Mouse (Mus musculus) hindbrain, embryonic 13.5 days (tissue): ENCODE results near the gene Sgpl1. TPM values are rescaled to one million over a fixed set of nuclear protein-coding genes. Genes with fewer than 3 reads are reported as not detected.

ENCODE experiments used
- ATAC-seq: fragments of 200-750 bp; cut with Nextera tagmentation; 2 replicates; pipeline ENCODE4 v1.8.0; 2017; ENCODE audit warnings: moderate TSS enrichment; ENCODE audit not compliant: low FRiP score
- H3K27ac ChIP-seq: fragments of 300-500 bp; sonication (generic); 2 replicates; pipeline ENCODE4 v1.5.1; 2015; ENCODE audit warnings: inconsistent platforms, mild to moderate bottlenecking, moderate library complexity
- H3K27me3 ChIP-seq: fragments of 300-500 bp; sonication (generic); 2 replicates; pipeline ENCODE4 v1.6.1; 2015; ENCODE audit warnings: mild to moderate bottlenecking, inconsistent platforms
- H3K36me3 ChIP-seq: fragments of 300-500 bp; sonication (generic); 2 replicates; pipeline ENCODE4 v1.6.1; 2015; ENCODE audit warnings: mild to moderate bottlenecking, inconsistent platforms
- H3K4me1 ChIP-seq: fragments of 300-500 bp; sonication (generic); replicated peaks from 2 replicates; pipeline ENCODE4 v1.6.1; 2015; ENCODE audit warnings: inconsistent platforms
- H3K4me2 ChIP-seq: fragments of 300-500 bp; sonication (generic); 2 replicates; pipeline ENCODE4 v1.6.1; 2015; ENCODE audit warnings: inconsistent platforms, mild to moderate bottlenecking, moderate library complexity
- H3K4me3 ChIP-seq: fragments of 300-500 bp; sonication (generic); 2 replicates; pipeline ENCODE4 v1.5.1; 2015; ENCODE audit warnings: mild to moderate bottlenecking, inconsistent platforms
- H3K9ac ChIP-seq: fragments of 300-500 bp; sonication (generic); 2 replicates; pipeline ENCODE4 v1.6.1; 2015; ENCODE audit warnings: mild to moderate bottlenecking, inconsistent platforms
- H3K9me3 ChIP-seq: fragments of 300-500 bp; sonication (generic); 2 replicates; pipeline ENCODE4 v1.6.1; 2016; ENCODE audit warnings: inconsistent platforms
- WGBS: fragments of 180-500 bp; shearing (Covaris S2); methylation state at CpG from one replicate; pipeline ENCODE4 v1.1.7; 2015; 5-methylcytosine and 5-hydroxymethylcytosine counted together
- polyA plus RNA-seq: library from polyadenylated mRNA; unstranded; fragments of >200 nt; fragmentation: Nextera tagmentation; extraction: Ambion mirVana; gene quantifications from 2 replicates; pipeline ENCODE4 v1.2.1, GENCODE M21; 2015

Gene Sgpl1
- polyA plus RNA-seq, 1 experiment from 2014 or later: 66.8 TPM

DNA sequence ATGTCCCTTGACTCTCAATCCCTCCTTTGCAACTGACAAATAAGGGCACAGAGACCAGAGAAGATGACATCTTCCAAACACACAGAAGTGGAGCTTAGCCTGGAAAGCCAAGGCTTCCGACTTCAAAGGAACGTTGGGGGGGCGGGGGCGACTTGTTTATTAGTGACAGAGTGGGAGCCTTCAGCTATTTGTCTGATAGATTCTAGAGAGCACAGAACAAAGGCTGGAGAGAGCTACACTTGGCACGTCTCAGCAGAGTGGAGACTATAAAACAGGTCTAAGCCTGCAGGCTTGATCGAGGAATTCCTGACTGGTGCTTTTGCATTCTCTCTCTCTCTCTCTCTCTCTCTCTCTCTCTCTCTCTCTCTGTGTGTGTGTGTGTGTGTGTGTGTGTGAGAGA is 3.1 kb upstream of the Sgpl1 start:
- no peaks in the 10 kb centered on the region for H3K27me3 ChIP-seq
- no peaks in the 10 kb centered on the region for H3K9me3 ChIP-seq
- H3K36me3 ChIP-seq: no peaks in the 10 kb centered on the region
- H3K9ac ChIP-seq: no peak overlapping the region
- H3K4me2 ChIP-seq: no peak overlapping the region
- H3K4me1 ChIP-seq: peaks cover 5% of the 10 kb centered on the region
- no peak overlapping the region for H3K27ac ChIP-seq
- H3K4me3 ChIP-seq: no peak overlapping the region
- ATAC-seq: no peak
- 57% methylated on average over 6 of the region's 6 CpGs for WGBS

DNA sequence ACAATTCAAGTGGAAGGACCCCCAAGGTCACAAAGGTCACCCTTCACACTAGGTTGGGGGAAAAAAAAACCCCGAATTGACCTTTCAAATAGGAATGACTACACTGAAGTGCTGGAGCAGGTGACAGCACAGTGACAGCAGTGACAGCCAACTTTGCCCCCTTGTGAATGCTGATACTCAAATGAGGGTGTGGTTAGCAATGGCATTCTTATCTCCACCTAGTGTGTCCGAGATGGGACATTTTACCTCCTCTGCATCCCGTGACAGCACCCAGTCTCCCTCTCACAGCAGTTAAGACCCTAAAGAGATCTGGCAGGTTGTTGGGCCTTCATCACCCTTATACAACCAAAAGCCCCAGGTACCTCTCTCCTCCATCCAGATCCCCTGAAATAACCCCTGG is 2.0 kb upstream of the Sgpl1 start:
- no peak overlapping the region for H3K9ac ChIP-seq
- no peak overlapping the region for H3K4me2 ChIP-seq
- no peak overlapping the region for H3K27ac ChIP-seq
- no peaks in the 10 kb centered on the region for H3K27me3 ChIP-seq
- H3K9me3 ChIP-seq: no peaks in the 10 kb centered on the region
- no peaks in the 10 kb centered on the region for H3K36me3 ChIP-seq
- H3K4me3 ChIP-seq: no peak overlapping the region
- 78% methylated on average over 3 of the region's 3 CpGs for WGBS
- peaks cover 11% of the 10 kb centered on the region for H3K4me1 ChIP-seq
- no peak for ATAC-seq

DNA sequence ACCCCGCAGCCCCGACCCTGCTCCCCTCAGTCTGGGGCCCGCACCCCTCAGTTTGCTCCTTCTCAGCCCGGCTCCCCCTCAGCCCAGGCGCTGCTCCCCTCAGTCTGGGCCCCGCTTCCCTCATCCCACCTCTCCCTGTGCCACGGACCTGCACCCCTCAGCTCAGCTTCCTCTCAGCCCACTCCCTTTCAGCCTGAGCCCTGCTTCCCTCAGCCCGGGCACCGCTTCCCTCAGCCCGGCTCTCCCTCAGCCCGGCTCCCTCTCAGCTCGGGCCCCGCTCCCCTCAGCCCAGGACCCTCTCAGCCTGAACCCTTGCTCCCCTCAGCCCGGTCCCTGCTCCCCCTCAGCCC is 721 bp downstream of the Sgpl1 start:
- Histone ChIP-seq H3K9ac (peak overlapping the region; percentile 97), H3K4me3 (peak overlapping the region; percentile 93), H3K4me1 (peaks cover 21% of the 10 kb centered on the region), H3K27ac (peak overlapping the region; percentile 98), H3K36me3 (no peaks in the 10 kb centered on the region), H3K9me3 (no peaks in the 10 kb centered on the region), H3K27me3 (no peaks in the 10 kb centered on the region), H3K4me2 (peak overlapping the region; percentile 85)
- ATAC-seq: peak; percentile 72
- WGBS: 0% methylated on average over 11 of the region's 14 CpGs

DNA sequence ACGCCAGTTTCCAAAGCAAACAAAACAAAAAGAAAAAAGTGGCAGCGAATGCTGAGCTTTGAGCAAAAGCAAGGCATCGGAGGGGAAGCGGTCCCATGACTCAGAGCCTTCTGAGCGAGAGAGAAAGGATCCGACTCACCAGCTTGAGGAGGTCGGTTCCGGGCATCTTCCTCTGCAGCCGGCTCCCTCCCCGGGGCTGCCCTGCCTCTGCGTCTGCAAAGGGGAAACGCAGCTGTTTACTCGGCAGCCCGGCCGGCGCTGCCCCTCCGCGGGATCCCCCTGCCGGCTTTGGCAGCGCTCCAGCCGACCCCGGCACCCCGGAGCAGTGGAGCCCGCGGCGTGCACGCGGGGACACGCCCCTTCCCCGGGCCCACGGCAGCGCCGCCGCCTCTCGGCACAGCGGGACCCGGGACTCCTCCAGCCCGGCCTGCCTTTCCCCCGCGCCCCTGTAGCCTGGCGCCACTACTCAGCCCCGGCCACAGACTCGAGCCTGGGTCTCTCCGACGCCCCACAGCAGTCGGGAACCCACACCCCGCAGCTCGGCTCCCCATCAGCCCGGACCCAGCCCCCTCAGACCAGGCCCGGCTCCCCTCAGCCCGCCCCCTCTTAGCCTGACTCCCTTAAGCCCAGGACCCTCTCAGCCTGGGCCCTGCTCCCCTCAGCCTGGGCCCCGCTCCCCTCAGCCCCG is 1.2 kb downstream of the Sgpl1 start:
- 0% methylated on average over 35 of the region's 53 CpGs for WGBS
- Histone ChIP-seq H3K4me1 (peaks cover 21% of the 10 kb centered on the region), H3K27me3 (no peaks in the 10 kb centered on the region), H3K9ac (peak overlapping the region; percentile 97), H3K9me3 (no peaks in the 10 kb centered on the region), H3K4me3 (peak overlapping the region; percentile 93), H3K4me2 (peak overlapping the region; percentile 85), H3K27ac (peak overlapping the region; percentile 98), H3K36me3 (peaks cover 2% of the 10 kb centered on the region; the same call in 1 of the 2 replicates)
- ATAC-seq: peak; percentile 73

DNA sequence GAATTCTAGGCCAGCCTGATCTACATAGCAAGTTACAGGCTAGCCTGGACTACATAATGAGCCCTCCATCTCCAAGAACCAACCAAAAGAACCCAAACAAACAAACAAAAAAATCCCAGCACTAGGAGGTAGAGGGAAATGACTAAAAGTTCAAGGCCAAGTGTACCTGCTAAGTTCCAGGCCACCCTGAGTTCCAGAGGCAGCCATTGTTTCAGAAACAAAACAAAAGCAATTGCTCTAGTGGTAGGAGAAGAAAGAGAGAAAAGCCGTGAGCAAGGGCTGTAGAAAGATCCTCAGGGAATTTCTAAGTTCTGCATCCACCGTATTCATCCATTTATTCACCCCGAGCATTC is 1.8 kb downstream of the Sgpl1 start:
- no peaks in the 10 kb centered on the region for H3K27me3 ChIP-seq
- H3K4me2 ChIP-seq: peak overlapping the region; percentile 85
- peak overlapping the region; percentile 97 for H3K9ac ChIP-seq
- H3K9me3 ChIP-seq: no peaks in the 10 kb centered on the region
- peak overlapping the region; percentile 93 for H3K4me3 ChIP-seq
- ATAC-seq: no peak
- peak overlapping the region; percentile 98 for H3K27ac ChIP-seq
- peaks cover 7% of the 10 kb centered on the region; the same call in 1 of the 2 replicates for H3K36me3 ChIP-seq
- 1% methylated on average over 3 of the region's 3 CpGs for WGBS
- peaks cover 21% of the 10 kb centered on the region for H3K4me1 ChIP-seq

DNA sequence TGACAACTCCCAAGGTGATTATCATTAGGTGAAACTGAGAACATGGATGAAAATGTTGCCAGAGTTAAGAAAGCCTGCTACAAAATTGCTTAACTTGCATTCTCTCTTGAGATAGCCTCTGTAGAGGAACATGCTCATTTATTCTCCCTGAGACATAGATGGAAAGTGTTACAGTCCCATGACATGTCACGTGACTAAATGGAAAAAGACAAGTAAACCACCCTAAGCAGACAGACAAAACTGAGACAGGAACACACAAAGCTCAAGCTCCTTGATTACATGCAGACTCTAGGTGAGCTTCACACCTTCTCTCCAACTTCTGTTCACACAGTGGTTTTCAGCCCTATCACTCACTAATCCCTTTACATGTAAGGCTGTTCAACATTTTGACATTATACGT is 4.2 kb downstream of the Sgpl1 start:
- WGBS: 93% methylated on average over 2 of the region's 2 CpGs
- Histone ChIP-seq H3K4me2 (no peak overlapping the region), H3K27ac (no peak overlapping the region), H3K27me3 (no peaks in the 10 kb centered on the region), H3K36me3 (peaks cover 15% of the 10 kb centered on the region), H3K4me1 (peaks cover 21% of the 10 kb centered on the region), H3K4me3 (no peak overlapping the region), H3K9ac (no peak overlapping the region), H3K9me3 (no peaks in the 10 kb centered on the region)
- ATAC-seq: no peak

DNA sequence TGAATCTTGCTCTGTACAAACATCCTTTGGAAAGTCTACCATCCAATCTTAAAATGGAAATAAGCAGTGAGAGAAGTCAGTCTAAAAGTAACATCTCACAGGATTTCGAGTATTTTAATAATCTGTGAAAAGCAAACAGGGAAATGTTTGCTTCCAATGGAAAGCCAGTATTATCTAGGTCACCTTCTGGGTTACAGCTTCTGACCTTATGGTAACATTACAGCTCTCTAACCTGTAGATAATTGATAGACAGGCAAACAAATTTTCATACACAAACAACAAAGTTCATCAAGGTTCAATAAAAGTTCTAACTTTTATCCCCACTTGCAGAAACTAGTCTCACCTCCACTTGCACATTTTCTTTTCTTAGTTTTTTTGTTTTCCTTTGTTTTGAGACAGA is 9.9 kb downstream of the Sgpl1 start:
- H3K27me3 ChIP-seq: no peaks in the 10 kb centered on the region

DNA sequence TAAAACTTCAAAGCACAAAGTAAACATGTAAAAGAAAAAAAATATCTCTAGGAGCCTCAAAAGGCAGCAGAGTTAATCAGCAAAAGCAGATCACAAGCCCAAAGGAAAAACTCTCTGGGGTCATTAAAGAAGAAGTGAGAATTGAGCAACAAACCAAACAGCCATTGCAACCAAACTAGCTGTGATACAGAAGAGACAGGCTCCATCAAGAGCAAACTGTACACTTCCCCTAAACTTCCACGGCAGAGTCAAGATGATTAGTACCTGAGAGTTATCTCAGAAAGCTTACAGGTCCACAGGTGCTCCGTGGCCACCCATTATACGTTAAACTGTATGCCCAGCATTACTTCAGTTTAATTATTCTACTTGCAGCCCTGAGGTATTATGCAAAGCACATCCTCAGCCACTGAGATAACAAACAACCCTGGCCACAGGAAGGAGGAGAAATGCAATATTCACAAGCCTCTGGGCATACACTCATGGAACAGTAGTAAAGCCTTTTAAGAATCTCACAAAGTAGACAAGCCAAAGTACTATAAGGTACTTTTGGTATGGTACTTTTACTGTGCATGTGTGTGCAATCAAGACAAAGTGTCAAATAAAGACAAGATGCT is 12.2 kb downstream of the Sgpl1 start:
- Histone ChIP-seq H3K27me3 (no peaks in the 10 kb centered on the region), H3K9me3 (no peaks in the 10 kb centered on the region), H3K27ac (no peak overlapping the region), H3K9ac (no peak overlapping the region), H3K36me3 (peaks cover 14% of the 10 kb centered on the region), H3K4me3 (no peak overlapping the region), H3K4me2 (no peak overlapping the region), H3K4me1 (0 out of 2 replicates have a peak, but pooled peaks cover 5% of the 10 kb centered on the region)
- ATAC-seq: no peak
- whole genome bisulfite sequencing: 77% methylated on average over 3 of the region's 3 CpGs

More for the DNA sequence above, 9.9 kb downstream of the Sgpl1 start:
- no peak overlapping the region for H3K4me2 ChIP-seq
- no peak overlapping the region for H3K4me3 ChIP-seq
- H3K27ac ChIP-seq: no peak overlapping the region
- ATAC-seq: no peak
- H3K36me3 ChIP-seq: peaks cover 15% of the 10 kb centered on the region
- 0 out of 2 replicates have a peak, but pooled peaks cover 5% of the 10 kb centered on the region for H3K4me1 ChIP-seq
- H3K9ac ChIP-seq: no peak overlapping the region
- 75% methylated on average over 1 of the region's 1 CpGs for WGBS
- no peaks in the 10 kb centered on the region for H3K9me3 ChIP-seq

DNA sequence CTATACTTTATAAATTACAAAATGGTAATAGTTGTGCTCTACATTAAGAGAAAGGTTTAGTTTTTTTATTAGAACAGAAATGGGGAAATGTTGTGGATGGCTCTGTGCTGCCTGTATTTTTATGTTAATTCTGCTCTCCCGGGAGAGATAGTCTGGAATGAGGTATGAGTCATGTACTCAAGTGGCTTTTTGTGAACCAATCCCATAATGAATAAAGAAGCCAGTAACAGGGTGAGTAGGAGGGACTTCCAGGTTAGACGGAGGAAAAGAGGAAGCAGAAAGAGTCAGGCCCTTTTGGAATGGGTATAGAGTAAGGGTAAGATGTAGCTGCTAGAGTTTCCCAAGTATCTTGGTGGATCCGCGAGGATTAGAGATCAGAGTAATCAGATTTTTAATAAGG is 13.5 kb downstream of the Sgpl1 start:
- ATAC-seq: no peak
- no peak overlapping the region for H3K4me2 ChIP-seq
- 76% methylated on average over 4 of the region's 4 CpGs for WGBS
- H3K27ac ChIP-seq: no peak overlapping the region
- no peak overlapping the region for H3K9ac ChIP-seq
- H3K4me1 ChIP-seq: 0 out of 2 replicates have a peak, but pooled peaks cover 7% of the 10 kb centered on the region
- H3K36me3 ChIP-seq: peaks cover 10% of the 10 kb centered on the region
- no peak overlapping the region for H3K4me3 ChIP-seq
- no peaks in the 10 kb centered on the region for H3K27me3 ChIP-seq
- H3K9me3 ChIP-seq: no peaks in the 10 kb centered on the region

DNA sequence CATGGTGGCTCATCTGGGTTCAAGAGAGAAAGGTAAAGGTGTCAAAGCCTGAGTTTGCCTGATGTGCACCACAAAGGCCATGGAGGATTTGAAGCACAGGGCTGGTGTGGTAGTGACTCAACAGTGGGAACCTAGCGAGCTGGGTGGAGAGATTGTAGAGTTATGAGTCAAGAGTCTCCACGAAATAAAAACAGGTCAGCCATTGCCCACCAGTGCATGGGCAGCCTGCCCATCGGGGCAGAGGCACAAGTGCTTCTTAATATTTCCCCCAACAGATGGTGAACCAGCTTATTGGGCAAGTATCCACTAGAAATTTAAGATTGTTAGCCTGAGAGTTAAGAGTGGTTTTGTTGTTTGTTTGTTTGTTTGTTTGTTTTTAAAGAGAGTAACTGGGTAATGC is 16.5 kb downstream of the Sgpl1 start:
- no peak for ATAC-seq

DNA sequence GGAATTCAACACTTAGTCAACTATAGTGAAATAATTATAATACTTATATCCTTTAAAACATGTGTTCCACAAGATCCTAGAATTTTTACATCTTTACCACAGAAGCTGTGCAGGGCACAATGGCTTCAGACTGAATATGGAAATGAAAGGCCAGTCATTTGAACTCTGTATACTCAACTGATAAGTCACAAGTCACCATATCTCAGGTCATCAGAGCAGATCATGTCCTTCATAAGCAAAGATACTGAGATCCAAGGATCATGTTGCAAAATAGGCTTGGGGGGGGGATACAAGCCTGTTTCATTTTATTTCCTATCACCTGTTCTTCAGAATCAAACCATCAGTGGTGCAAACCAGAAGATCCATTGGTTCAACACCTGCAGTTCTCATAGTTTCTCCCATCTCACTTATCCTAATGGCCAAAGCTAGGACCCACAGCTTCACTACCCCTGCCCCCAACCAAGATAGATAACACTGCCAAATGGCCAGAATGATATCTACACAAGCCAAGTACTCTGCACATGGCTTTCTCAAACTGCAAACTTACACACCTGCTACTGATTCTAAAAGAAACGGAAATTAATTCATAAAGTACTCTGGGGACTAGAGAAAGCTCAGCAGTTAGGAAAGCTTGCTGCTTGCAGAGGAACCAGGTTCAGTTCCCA is 18.7 kb downstream of the Sgpl1 start:
- Histone ChIP-seq H3K9me3 (no peaks in the 10 kb centered on the region), H3K4me3 (no peak overlapping the region), H3K4me2 (no peak overlapping the region), H3K27me3 (no peaks in the 10 kb centered on the region), H3K4me1 (0 out of 2 replicates have a peak, but pooled peaks cover 3% of the 10 kb centered on the region), H3K36me3 (peaks cover 15% of the 10 kb centered on the region), H3K27ac (no peak overlapping the region), H3K9ac (no peak overlapping the region)
- 95% methylated on average over 1 of the region's 1 CpGs for WGBS
- ATAC-seq: no peak

More for the DNA sequence above, 16.5 kb downstream of the Sgpl1 start:
- H3K27me3 ChIP-seq: no peaks in the 10 kb centered on the region
- H3K4me3 ChIP-seq: no peak overlapping the region
- H3K9me3 ChIP-seq: no peaks in the 10 kb centered on the region
- H3K27ac ChIP-seq: no peak overlapping the region
- H3K4me2 ChIP-seq: no peak overlapping the region
- H3K4me1 ChIP-seq: 0 out of 2 replicates have a peak, but pooled peaks cover 8% of the 10 kb centered on the region
- no peak overlapping the region for H3K9ac ChIP-seq
- 84% methylated on average over 3 of the region's 3 CpGs for WGBS
- peaks cover 15% of the 10 kb centered on the region for H3K36me3 ChIP-seq

DNA sequence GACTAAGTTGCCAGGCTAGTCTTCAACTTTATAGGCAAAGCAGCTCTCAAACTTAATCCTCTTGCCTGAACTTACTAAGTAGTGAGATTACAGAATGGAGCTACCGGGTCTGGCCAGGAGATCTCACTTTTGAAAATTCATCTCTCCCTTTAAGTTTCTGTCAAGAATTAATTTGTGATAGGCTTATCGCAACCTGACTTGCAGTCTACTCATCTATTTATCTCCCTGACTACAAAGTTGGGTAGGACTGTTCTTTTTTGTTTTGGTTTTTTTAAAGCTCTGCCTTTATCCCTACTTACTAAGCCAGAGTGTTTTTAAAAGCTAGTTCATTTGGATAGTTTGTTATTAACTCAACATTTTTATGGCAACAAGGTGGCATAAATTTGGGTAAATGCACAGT is 23.0 kb downstream of the Sgpl1 start:
- 97% methylated on average over 2 of the region's 2 CpGs for WGBS
- ATAC-seq: no peak
- H3K4me1 ChIP-seq: 0 out of 2 replicates have a peak, but pooled peaks cover 3% of the 10 kb centered on the region
- no peaks in the 10 kb centered on the region for H3K27me3 ChIP-seq
- H3K4me2 ChIP-seq: no peak overlapping the region
- H3K36me3 ChIP-seq: peaks cover 36% of the 10 kb centered on the region
- H3K27ac ChIP-seq: no peak overlapping the region
- no peak overlapping the region for H3K9ac ChIP-seq
- H3K4me3 ChIP-seq: no peak overlapping the region
- H3K9me3 ChIP-seq: no peaks in the 10 kb centered on the region
